10 mouse cellular contexts compared by ENCODE assay signal in the genomic region with DNA sequence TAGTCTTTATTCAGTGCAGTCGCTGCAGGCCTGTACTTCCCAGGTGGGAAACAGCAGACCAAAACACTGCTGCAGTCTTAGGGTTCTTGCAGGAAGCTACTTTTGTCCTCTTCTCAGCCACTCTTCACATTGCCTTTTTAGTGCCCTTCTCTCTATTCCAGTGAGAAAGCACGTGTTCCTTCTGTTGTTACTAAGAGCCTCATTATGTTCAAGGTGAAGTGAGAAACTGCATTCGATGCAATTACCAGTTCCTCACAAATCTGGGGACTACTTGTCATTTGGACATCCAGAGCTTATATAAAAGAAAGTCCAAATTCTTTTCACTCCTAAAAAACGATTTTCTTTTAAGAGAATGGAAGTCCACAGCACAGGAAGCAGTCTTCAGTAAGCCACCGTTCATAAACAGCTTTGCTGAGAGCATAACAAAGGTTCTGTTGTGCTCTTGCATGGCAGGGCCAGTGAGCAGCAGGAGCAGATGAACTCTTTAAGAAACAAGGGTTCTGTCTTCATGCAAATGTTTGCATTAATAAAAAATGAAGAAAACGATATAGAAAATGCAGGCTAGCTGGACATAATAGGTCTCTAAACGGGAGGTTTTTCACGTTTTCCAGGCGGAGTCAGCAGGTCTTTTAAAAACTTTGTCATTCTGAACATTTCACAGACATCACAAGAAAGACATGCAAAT. TPM values are rescaled to one million over a fixed set of nuclear protein-coding genes. Genes with fewer than 3 reads are reported as not detected.
DNase-seq lines count a peak whose midpoint lies in the region; ATAC-seq and TF ChIP-seq lines count a peak whose summit lies in the region.
"Had no signal": no experiment of that assay in that cellular context is flagged by ENCODE, and none has a peak within 500 bp of the region (broad histone marks: within the 10 kb centered on the region; RNA-seq: fewer than 3 reads in every experiment).

No protein-coding gene starts in this region.

- H3K36me3 ChIP-seq in lung, embryonic 14.5 days (ENCODE audit: insufficient read depth), result no peaks in the 10 kb centered on the region
- H3K36me3 ChIP-seq in embryonic facial prominence, embryonic 14.5 days (ENCODE audit: control insufficient read depth, insufficient read depth, low read length), result no peaks in the 10 kb centered on the region
- H3K36me3 ChIP-seq in hindbrain, embryonic 16.5 days (ENCODE audit: control insufficient read depth, insufficient read depth, low read length), result no peaks in the 10 kb centered on the region
- H3K36me3 ChIP-seq in kidney, embryonic 14.5 days (ENCODE audit: control insufficient read depth, insufficient read depth, low read length), result no peaks in the 10 kb centered on the region

- no peak for TF ChIP-seq CTCF in lung, embryonic 14.5 days (IDR thresholded peaks at IDR 0.05; ENCODE audit: low read depth)
- no peak for TF ChIP-seq CTCF in olfactory bulb, adult 2 months (IDR thresholded peaks at IDR 0.05; ENCODE audit: insufficient read depth, low read depth, low read length)

- H3K4me2 ChIP-seq in lung, embryonic 14.5 days, result no peak overlapping the region
- 0 out of 2 replicates have a peak overlapping the region, but pooled peaks have one; percentile 7 for H3K4me2 ChIP-seq in embryonic facial prominence, embryonic 14.5 days (ENCODE audit: low read depth, low read length)
- peak overlapping the region; percentile 15 for H3K4me2 ChIP-seq in hindbrain, embryonic 16.5 days (ENCODE audit: low read length)
- H3K4me2 ChIP-seq in kidney, embryonic 14.5 days (replicated peaks; ENCODE audit: low read depth, low read length), result no peak overlapping the region

- no peak for DNase-seq in lung, embryonic 14.5 days
- DNase-seq in lung, adult 18-20 months, result no peak
- DNase-seq in embryonic facial prominence, embryonic 14.5 days (ENCODE audit: low spot score), result no peak
- DNase-seq in cerebellum, adult 9-10 months, result no peak
- no peak for DNase-seq in urinary bladder, adult 18-20 months (ENCODE audit: low spot score in 2 of 2)
- DNase-seq: kidney, adult 9 months; lung, postnatal 14 days had no signal

- H3K9ac ChIP-seq in lung, embryonic 14.5 days, result no peak overlapping the region
- no peak overlapping the region for H3K9ac ChIP-seq in embryonic facial prominence, embryonic 14.5 days (ENCODE audit: low read depth, low read length)
- no peak overlapping the region for H3K9ac ChIP-seq in hindbrain, embryonic 16.5 days (ENCODE audit: low read depth, low read length)
- H3K9ac ChIP-seq in kidney, embryonic 14.5 days (ENCODE audit: low read depth, low read length), result no peak overlapping the region

- H3K9me3 ChIP-seq in lung, embryonic 14.5 days (ENCODE audit: low read depth, low read length), result no peaks in the 10 kb centered on the region
- no peaks in the 10 kb centered on the region for H3K9me3 ChIP-seq in embryonic facial prominence, embryonic 14.5 days (ENCODE audit: control insufficient read depth, low read length)
- H3K9me3 ChIP-seq in hindbrain, embryonic 16.5 days (ENCODE audit: control insufficient read depth, low read length), result no peaks in the 10 kb centered on the region
- H3K9me3 ChIP-seq in kidney, embryonic 14.5 days (ENCODE audit: control insufficient read depth, low read length), result no peaks in the 10 kb centered on the region

- H3K4me3 ChIP-seq in lung, embryonic 14.5 days (ENCODE audit: low read depth, low read length), result no peak overlapping the region
- no peak overlapping the region for H3K4me3 ChIP-seq in embryonic facial prominence, embryonic 14.5 days (ENCODE audit: low read depth, low read length)
- no peak overlapping the region for H3K4me3 ChIP-seq in hindbrain, embryonic 16.5 days (ENCODE audit: low read length)
- no peak overlapping the region for H3K4me3 ChIP-seq in olfactory bulb, adult 2 months (ENCODE audit: insufficient read depth, low read depth, low read length)
- no peak overlapping the region for H3K4me3 ChIP-seq in kidney, embryonic 14.5 days (ENCODE audit: low read length)

- no peak for ATAC-seq in lung, embryonic 14.5 days (ENCODE audit: insufficient read depth)
- ATAC-seq in embryonic facial prominence, embryonic 14.5 days (ENCODE audit: low read depth), result no peak
- peak; percentile 81; the same call in 1 of the 2 replicates for ATAC-seq in hindbrain, embryonic 16.5 days
- ATAC-seq in kidney, embryonic 14.5 days (ENCODE audit: low FRiP score, low TSS enrichment), result no peak

- no peaks in the 10 kb centered on the region for H3K4me1 ChIP-seq in lung, embryonic 14.5 days (ENCODE audit: insufficient read depth)
- H3K4me1 ChIP-seq in embryonic facial prominence, embryonic 14.5 days (ENCODE audit: control insufficient read depth, insufficient read depth, low read length), result peaks cover 6% of the 10 kb centered on the region
- peaks cover 12% of the 10 kb centered on the region for H3K4me1 ChIP-seq in hindbrain, embryonic 16.5 days (ENCODE audit: control insufficient read depth, insufficient read depth, low read depth, low read length)
- peaks cover 3% of the 10 kb centered on the region for H3K4me1 ChIP-seq in olfactory bulb, adult 2 months (ENCODE audit: control insufficient read depth, insufficient read depth, low read length)
- 0 out of 2 replicates have a peak, but pooled peaks cover 3% of the 10 kb centered on the region for H3K4me1 ChIP-seq in kidney, embryonic 14.5 days (ENCODE audit: control insufficient read depth, insufficient read depth, low read length)

- 0 out of 2 replicates have a peak overlapping the region, but pooled peaks have one; percentile 19 for H3K27ac ChIP-seq in lung, embryonic 14.5 days (ENCODE audit: low read depth)
- 0 out of 2 replicates have a peak overlapping the region, but pooled peaks have one; percentile 6 for H3K27ac ChIP-seq in embryonic facial prominence, embryonic 14.5 days (replicated peaks; ENCODE audit: low read depth, low read length)
- H3K27ac ChIP-seq in hindbrain, embryonic 16.5 days (ENCODE audit: low read depth, low read length), result peak overlapping the region; percentile 69
- H3K27ac ChIP-seq in olfactory bulb, adult 2 months (ENCODE audit: insufficient read depth, low read depth, low read length), result peak overlapping the region; percentile 14
- no peak overlapping the region for H3K27ac ChIP-seq in kidney, embryonic 14.5 days (ENCODE audit: low read depth, low read length)

- TF ChIP-seq POLR2A in olfactory bulb, adult 2 months (IDR thresholded peaks at IDR 0.05; ENCODE audit: insufficient read depth, low read depth, low read length), result no peak

- 36% methylated on average over 9 of the region's 9 CpGs for WGBS in lung, embryonic 14.5 days
- 28% methylated on average over 9 of the region's 9 CpGs for WGBS in embryonic facial prominence, embryonic 14.5 days
- WGBS in hindbrain, embryonic 16.5 days, result 12% methylated on average over 9 of the region's 9 CpGs
- WGBS in olfactory bulb, adult 2 months, result 20% methylated on average over 9 of the region's 9 CpGs
- WGBS in kidney, embryonic 14.5 days, result 35% methylated on average over 9 of the region's 9 CpGs

- H3K27me3 ChIP-seq in lung, embryonic 14.5 days (ENCODE audit: insufficient read depth, low read length), result no peaks in the 10 kb centered on the region
- H3K27me3 ChIP-seq in embryonic facial prominence, embryonic 14.5 days (replicated peaks; ENCODE audit: control insufficient read depth, insufficient read depth, low read length), result no peaks in the 10 kb centered on the region
- H3K27me3 ChIP-seq in hindbrain, embryonic 16.5 days (replicated peaks; ENCODE audit: control insufficient read depth, insufficient read depth, low read length), result no peaks in the 10 kb centered on the region
- no peaks in the 10 kb centered on the region for H3K27me3 ChIP-seq in kidney, embryonic 14.5 days (ENCODE audit: control insufficient read depth, insufficient read depth, low read length)

RNA-seq across cellular contexts. Expression of a gene that starts 14.4 kb away (rescaled TPM):
- polyA plus RNA-seq in lung, embryonic 14.5 days (2014; fragmentation: Nextera tagmentation; extraction: Ambion mirVana), result 73.3 and 73.4 TPM in 2 replicates
- 56.0 and 59.2 TPM in 2 replicates for polyA plus RNA-seq in embryonic facial prominence, embryonic 14.5 days (2014; fragmentation: Nextera tagmentation; extraction: Ambion mirVana)
- polyA plus RNA-seq in hindbrain, embryonic 16.5 days (2015; fragmentation: Nextera tagmentation; extraction: Ambion mirVana), result 161 and 163 TPM in 2 replicates
- polyA plus RNA-seq in olfactory bulb, adult 2 months (2012; ENCODE audit: insufficient read depth, insufficient read length, low replicate concordance, missing spikeins), result not detected in 2 replicates
- polyA plus RNA-seq in kidney, embryonic 14.5 days (2014; fragmentation: Nextera tagmentation; extraction: Ambion mirVana), result 65.9 and 73.3 TPM in 2 replicates

RNA-seq across cellular contexts. Expression of a gene that starts 27.3 kb away (rescaled TPM):
- 7.6 TPM in 2 replicates for polyA plus RNA-seq in lung, embryonic 14.5 days (2014; fragmentation: Nextera tagmentation; extraction: Ambion mirVana)
- 7.3 and 7.6 TPM in 2 replicates for polyA plus RNA-seq in embryonic facial prominence, embryonic 14.5 days (2014; fragmentation: Nextera tagmentation; extraction: Ambion mirVana)
- 4.5 and 5.3 TPM in 2 replicates for polyA plus RNA-seq in hindbrain, embryonic 16.5 days (2015; fragmentation: Nextera tagmentation; extraction: Ambion mirVana)
- polyA plus RNA-seq in olfactory bulb, adult 2 months (2012; ENCODE audit: insufficient read depth, insufficient read length, low replicate concordance, missing spikeins), result not detected in 2 replicates
- polyA plus RNA-seq in kidney, embryonic 14.5 days (2014; fragmentation: Nextera tagmentation; extraction: Ambion mirVana), result 6.5 and 8.0 TPM in 2 replicates

Comparison
In these comparisons a context has a peak if more than half of its experiments do, and no peak if none do; other contexts are left out.
1. H3K4me2 ChIP-seq: peak in embryonic facial prominence, embryonic 14.5 days (single experiment) and hindbrain, embryonic 16.5 days (single experiment); none in lung, embryonic 14.5 days (single experiment) and kidney, embryonic 14.5 days (single experiment).